Mouse (Mus musculus) monocyte, adult 59 days (primary cell): Measurements from ENCODE around the gene Gap43. TPM values are rescaled to one million over a fixed set of nuclear protein-coding genes. Genes with fewer than 3 reads are reported as not detected.

ENCODE experiments used
- total RNA-seq, 2 experiments: library from RNA; stranded (reverse); gene quantifications; one replicate each; pipeline ENCODE4 v1.2.4; 2023

Gap43 gene
- total RNA-seq = not detected

GRCm38 (mm10) chr16:42340021-42340768 is at the start of gene Gap43:
Gene Gap43, minus strand, starts transcription at chr16:42340651.

